ENCODE assay signal across 8 mouse cellular contexts in the genomic region with DNA sequence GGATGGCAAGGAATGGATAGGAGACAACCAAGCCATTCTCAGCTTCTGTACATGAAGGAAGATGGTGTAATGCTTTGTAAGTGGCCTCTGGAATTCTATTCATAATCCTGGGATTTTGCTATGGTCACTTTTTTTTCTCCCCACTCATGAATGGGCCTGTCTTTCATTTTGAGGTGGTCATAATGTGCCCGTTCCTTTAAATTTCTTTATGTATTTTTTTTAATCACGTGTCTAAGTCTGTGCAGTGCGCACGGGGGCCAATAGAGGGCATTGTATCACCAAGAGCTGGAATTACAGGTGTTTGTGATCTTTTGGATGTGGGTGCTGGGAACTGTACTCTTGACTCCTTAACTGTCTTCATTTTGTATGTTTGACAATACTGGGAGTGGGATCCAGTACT. TPM values are rescaled to one million over a fixed set of nuclear protein-coding genes. Genes with fewer than 3 reads are reported as not detected.
DNase-seq lines count a peak whose midpoint lies in the region; ATAC-seq and TF ChIP-seq lines count a peak whose summit lies in the region.

No protein-coding gene starts in this region.

- peak overlapping the region; percentile 93 for H3K4me2 ChIP-seq in liver, postnatal 0 days (ENCODE audit: low read depth, low read length)
- peak overlapping the region; percentile 76 for H3K4me2 ChIP-seq in neural tube, embryonic 14.5 days (ENCODE audit: low read depth, low read length)

- peak overlapping the region; percentile 95 for H3K4me3 ChIP-seq in G1E (ENCODE audit: low read depth, low read length)
- H3K4me3 ChIP-seq in liver, postnatal 0 days (ENCODE audit: low read depth, low read length), result peak overlapping the region; percentile 91
- peak overlapping the region; percentile 69 for H3K4me3 ChIP-seq in neural tube, embryonic 14.5 days (ENCODE audit: low read depth, low read length)

- WGBS in liver, postnatal 0 days (ENCODE audit: insufficient replicate concordance), result 7% methylated on average over 4 of the region's 4 CpGs
- 12% methylated on average over 4 of the region's 4 CpGs for WGBS in neural tube, embryonic 14.5 days

- H3K27me3 ChIP-seq in G1E (ENCODE audit: insufficient read depth, low read length), result no peaks in the 10 kb centered on the region
- H3K27me3 ChIP-seq in liver, postnatal 0 days (ENCODE audit: insufficient read depth, low read length), result no peaks in the 10 kb centered on the region
- H3K27me3 ChIP-seq in neural tube, embryonic 14.5 days (ENCODE audit: control insufficient read depth, insufficient read depth, low read length), result no peaks in the 10 kb centered on the region; the same call in 1 of the 2 replicates

- DNase-seq in cerebellum, adult 11 months, result peak; percentile 39
- no peak for DNase-seq in G1E (ENCODE audit: low spot score)
- DNase-seq in cerebellum, adult 9-10 months, result peak; percentile 76
- DNase-seq in heart, adult 18-20 months, result peak; percentile 32 to 69
- peak; percentile 34 to 64 for DNase-seq in kidney, adult 8-10 months
- peak; percentile 74 for DNase-seq in liver, postnatal 0 days

- no peak for ATAC-seq in cerebellum, adult (ENCODE audit: insufficient number of reproducible peaks, low FRiP score, low TSS enrichment)
- no peak for ATAC-seq in G1E (ENCODE audit: extremely low read depth, insufficient number of reproducible peaks, low FRiP score, poor library complexity, severe bottlenecking)
- no peak for ATAC-seq in liver, postnatal 0 days
- ATAC-seq in neural tube, embryonic 14.5 days (ENCODE audit: low read depth), result no peak

- peaks cover 38% of the 10 kb centered on the region for H3K4me1 ChIP-seq in G1E (ENCODE audit: insufficient read depth, low read depth, low read length)
- H3K4me1 ChIP-seq in liver, postnatal 0 days (ENCODE audit: insufficient read depth), result peaks cover 9% of the 10 kb centered on the region
- peaks cover 10% of the 10 kb centered on the region; the same call in 1 of the 2 replicates for H3K4me1 ChIP-seq in neural tube, embryonic 14.5 days (ENCODE audit: control insufficient read depth, insufficient read depth, low read length)

- peak overlapping the region; percentile 88 for H3K27ac ChIP-seq in liver, postnatal 0 days (ENCODE audit: low read depth)
- no peak overlapping the region for H3K27ac ChIP-seq in neural tube, embryonic 14.5 days (ENCODE audit: low read depth, low read length)

- peak; percentile 35; the same call in 1 of the 2 replicates for TF ChIP-seq CTCF in G1E (IDR thresholded peaks at IDR 0.05; ENCODE audit: low read depth, low read length)
- peak; percentile 76 for TF ChIP-seq CTCF in liver, postnatal 0 days (IDR thresholded peaks at IDR 0.05; ENCODE audit: low read depth)

- H3K9me3 ChIP-seq in G1E (replicated peaks), result no peaks in the 10 kb centered on the region
- H3K9me3 ChIP-seq in liver, postnatal 0 days (ENCODE audit: low read length), result no peaks in the 10 kb centered on the region
- H3K9me3 ChIP-seq in neural tube, embryonic 14.5 days (ENCODE audit: control insufficient read depth, low read length), result no peaks in the 10 kb centered on the region

- H3K36me3 ChIP-seq in G1E (replicated peaks), result peaks cover 27% of the 10 kb centered on the region
- peaks cover 15% of the 10 kb centered on the region for H3K36me3 ChIP-seq in liver, postnatal 0 days (replicated peaks; ENCODE audit: insufficient read depth, low read length)
- H3K36me3 ChIP-seq in neural tube, embryonic 14.5 days (ENCODE audit: control insufficient read depth, insufficient read depth, low read length), result no peaks in the 10 kb centered on the region

- peak overlapping the region; percentile 83 for H3K9ac ChIP-seq in liver, postnatal 0 days (replicated peaks)
- H3K9ac ChIP-seq in neural tube, embryonic 14.5 days (replicated peaks; ENCODE audit: low read depth, low read length), result peak overlapping the region; percentile 18; the same call in 1 of the 2 replicates

- TF ChIP-seq EP300 in liver, postnatal 0 days (IDR thresholded peaks at IDR 0.05; ENCODE audit: low read depth), result no peak

RNA-seq across cellular contexts. Expression of gene Chek2, which starts 0.7 kb away (rescaled TPM):
- total RNA-seq in G1E (2014; fragmentation: Nextera tagmentation) (53.4 and 70.4 TPM in 2 replicates), G1E (2017) (100 and 102 TPM in 2 replicates)
- 1.9 and 2.5 TPM in 2 replicates for polyA plus RNA-seq in G1E (2012)
- 1 to 10 TPM; 2.1 to 2.3 TPM for total RNA-seq in heart, adult 18-20 months (2021)
- polyA plus RNA-seq in liver, postnatal 0 days (2015; fragmentation: Nextera tagmentation; extraction: Ambion mirVana), result 9.2 and 13.2 TPM in 2 replicates
- 3.6 and 4.3 TPM in 2 replicates for polyA plus RNA-seq in neural tube, embryonic 14.5 days (2014; fragmentation: Nextera tagmentation; extraction: Ambion mirVana)

RNA-seq across cellular contexts. Expression of gene Hscb, which starts 0.9 kb away (rescaled TPM):
- 62.1 and 65.3 TPM in 2 replicates for total RNA-seq in G1E (2014; fragmentation: Nextera tagmentation)
- total RNA-seq in G1E (2017), result 86.8 and 94.2 TPM in 2 replicates
- polyA plus RNA-seq in G1E (2012), result 51.5 and 56.7 TPM in 2 replicates
- total RNA-seq in heart, adult 18-20 months (2021), result 10 to 100 TPM; 16.4 to 21.0 TPM
- 41.5 and 47.7 TPM in 2 replicates for polyA plus RNA-seq in liver, postnatal 0 days (2015; fragmentation: Nextera tagmentation; extraction: Ambion mirVana)
- polyA plus RNA-seq in neural tube, embryonic 14.5 days (2014; fragmentation: Nextera tagmentation; extraction: Ambion mirVana), result 7.9 and 9.2 TPM in 2 replicates

RNA-seq across cellular contexts. Expression of gene Ulk1, which starts 30.6 kb away (rescaled TPM):
- total RNA-seq in G1E (2014; fragmentation: Nextera tagmentation) (70.7 and 75.9 TPM in 2 replicates), G1E (2017) (12.9 and 19.0 TPM in 2 replicates)
- polyA plus RNA-seq in G1E (2012), result 233 and 256 TPM in 2 replicates
- total RNA-seq in heart, adult 18-20 months (2021), result 10 to 100 TPM; 66.3 to 78.1 TPM
- 7.9 and 8.1 TPM in 2 replicates for polyA plus RNA-seq in liver, postnatal 0 days (2015; fragmentation: Nextera tagmentation; extraction: Ambion mirVana)
- polyA plus RNA-seq in neural tube, embryonic 14.5 days (2014; fragmentation: Nextera tagmentation; extraction: Ambion mirVana), result 52.6 and 55.7 TPM in 2 replicates

RNA-seq across cellular contexts. Expression of gene Ttc28, which starts 39.1 kb away (rescaled TPM):
- total RNA-seq in G1E (2014; fragmentation: Nextera tagmentation), result 2.0 and 2.7 TPM in 2 replicates
- 0.55 and 0.64 TPM in 2 replicates for total RNA-seq in G1E (2017)
- polyA plus RNA-seq in G1E (2012), result 0.28 and 0.46 TPM in 2 replicates
- 10 to 100 TPM; 12.4 to 13.0 TPM for total RNA-seq in heart, adult 18-20 months (2021)
- polyA plus RNA-seq in liver, postnatal 0 days (2015; fragmentation: Nextera tagmentation; extraction: Ambion mirVana), result 0.62 and 0.73 TPM in 2 replicates
- 33.5 and 37.6 TPM in 2 replicates for polyA plus RNA-seq in neural tube, embryonic 14.5 days (2014; fragmentation: Nextera tagmentation; extraction: Ambion mirVana)
